Mouse (Mus musculus) retina, embryonic 14.5 days (tissue): ENCODE data around the gene Cd160.

Experiments
- DNase-seq: peaks from one replicate; pipeline ENCODE4 v3.0.0-alpha.2; 2015; ENCODE audit warnings: low spot score

Cd160 gene

DNA sequence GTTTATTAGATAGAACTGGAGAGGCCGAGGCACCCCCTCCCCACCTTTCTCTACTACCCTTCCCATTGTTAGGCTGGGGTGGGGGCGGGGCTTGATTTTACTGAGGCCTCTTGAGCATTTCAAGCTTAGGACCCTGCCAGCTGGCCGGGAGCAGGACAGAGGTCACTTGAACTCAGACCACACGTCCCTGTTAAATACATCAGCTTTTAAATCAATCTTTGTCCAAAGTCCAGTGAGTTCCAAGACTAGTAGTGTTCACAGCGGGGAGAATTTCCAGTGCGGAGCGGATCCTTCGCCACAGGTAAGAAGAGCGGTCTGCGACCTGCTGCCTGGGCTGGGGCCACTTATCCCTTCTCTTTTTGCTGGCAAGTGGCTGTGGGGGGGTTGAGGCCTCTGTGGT is 705 bp upstream of the Cd160 start:
- no peak for DNase-seq

DNA sequence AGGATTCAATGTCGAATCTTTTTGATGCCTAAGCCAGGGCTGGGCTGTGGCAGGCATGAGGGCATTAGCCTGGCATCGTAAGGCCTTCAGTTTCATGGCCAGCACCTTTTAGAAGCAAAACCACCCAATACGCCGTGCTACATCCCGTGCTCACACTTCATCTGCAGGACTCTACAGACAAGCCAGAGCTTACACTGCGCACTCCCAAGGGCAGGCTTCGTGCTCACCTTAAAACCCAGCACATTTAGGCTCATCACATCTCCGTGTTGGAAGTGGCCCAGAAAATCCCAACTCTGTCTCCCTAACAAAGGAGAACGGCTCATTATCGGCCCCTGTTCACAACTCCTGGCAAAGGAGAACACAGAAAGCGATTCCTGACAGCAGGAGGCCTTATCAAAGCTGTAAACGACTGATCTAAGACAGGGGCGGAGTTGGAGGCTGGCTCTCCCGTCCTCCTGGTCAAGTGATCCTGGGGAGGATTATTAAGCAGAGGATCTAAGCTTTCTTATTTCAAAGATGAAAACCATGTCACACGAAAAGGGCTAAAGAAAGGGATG is 765 bp downstream of the Cd160 start:
- peak; percentile 25 for DNase-seq

DNA sequence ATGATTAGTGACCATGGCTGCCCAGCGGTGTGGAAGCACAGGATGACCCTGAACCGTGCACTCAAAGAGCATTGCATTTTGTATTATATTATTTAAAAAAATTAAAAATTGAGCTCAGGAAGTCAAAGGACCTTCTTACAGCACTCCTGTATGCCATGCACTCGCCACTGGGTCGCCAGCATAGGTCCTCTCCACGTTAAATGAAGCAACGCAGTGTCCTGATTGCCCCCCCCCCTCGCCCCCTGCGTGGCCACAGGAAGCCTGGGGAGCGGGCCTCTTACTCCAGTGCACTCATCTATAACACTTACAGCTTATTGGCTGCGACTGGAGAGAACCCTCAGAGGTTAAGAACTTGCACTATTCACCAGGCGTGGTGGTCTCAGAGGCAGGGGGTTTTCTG is 3.9 kb downstream of the Cd160 start:
- DNase-seq = no peak

DNA sequence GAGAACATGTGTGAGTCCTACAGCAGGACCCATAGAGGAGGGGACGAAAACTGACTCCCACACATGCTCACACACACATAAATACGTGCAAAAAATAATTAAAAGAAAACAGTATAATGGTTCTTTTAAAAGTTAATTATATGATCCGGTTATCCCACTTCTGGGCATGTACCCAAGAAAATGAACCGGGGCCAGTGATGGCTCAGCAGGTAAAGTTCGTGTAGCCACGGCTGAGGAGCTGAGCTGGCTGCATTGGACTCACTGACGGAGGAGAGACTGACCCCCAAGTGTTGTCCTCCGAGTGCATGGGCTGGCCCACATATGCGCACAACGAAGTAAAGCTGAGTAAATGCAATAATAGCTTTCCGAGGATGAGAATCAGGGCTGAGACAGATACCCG is 4.5 kb downstream of the Cd160 start:
- DNase-seq = no peak

DNA sequence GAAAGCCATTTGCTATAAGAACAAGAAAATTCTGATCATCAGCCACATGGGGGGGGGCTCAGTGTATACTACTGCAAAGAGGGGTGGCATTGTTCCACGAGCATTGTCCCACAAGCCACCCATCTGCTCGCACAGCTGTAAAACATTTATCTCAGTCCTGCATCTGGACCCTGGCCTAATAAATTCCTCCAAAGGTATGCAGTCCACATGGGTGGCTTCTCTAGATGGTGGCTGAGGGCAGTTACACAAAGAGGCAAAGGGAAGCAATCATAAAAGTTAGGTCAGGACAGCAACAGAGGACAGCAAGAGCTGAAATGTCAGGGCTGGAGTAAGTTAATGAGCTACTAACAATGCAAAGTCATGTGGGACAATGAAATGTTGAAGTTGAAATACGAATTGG is 5.5 kb downstream of the Cd160 start:
- DNase-seq = no peak

DNA sequence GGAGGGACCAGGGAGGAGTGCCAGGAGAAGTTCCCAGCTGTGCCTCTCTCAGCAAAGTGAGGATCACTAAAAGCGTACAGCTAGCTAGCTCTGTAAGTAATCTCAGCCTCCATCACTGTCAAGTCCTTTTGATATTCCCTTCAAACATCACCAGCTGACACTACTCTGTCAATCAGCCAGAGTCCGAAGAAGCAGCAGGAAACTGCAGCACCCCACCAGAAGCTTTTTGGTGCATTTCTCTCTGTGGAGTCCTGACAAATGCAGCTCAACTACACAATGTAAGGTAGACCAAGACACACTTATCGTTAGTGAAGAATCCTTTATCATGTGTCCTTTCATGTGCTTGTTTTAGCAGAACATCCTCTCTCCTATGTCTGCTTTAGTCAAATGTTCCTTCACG is 7.6 kb downstream of the Cd160 start:
- DNase-seq = no peak

DNA sequence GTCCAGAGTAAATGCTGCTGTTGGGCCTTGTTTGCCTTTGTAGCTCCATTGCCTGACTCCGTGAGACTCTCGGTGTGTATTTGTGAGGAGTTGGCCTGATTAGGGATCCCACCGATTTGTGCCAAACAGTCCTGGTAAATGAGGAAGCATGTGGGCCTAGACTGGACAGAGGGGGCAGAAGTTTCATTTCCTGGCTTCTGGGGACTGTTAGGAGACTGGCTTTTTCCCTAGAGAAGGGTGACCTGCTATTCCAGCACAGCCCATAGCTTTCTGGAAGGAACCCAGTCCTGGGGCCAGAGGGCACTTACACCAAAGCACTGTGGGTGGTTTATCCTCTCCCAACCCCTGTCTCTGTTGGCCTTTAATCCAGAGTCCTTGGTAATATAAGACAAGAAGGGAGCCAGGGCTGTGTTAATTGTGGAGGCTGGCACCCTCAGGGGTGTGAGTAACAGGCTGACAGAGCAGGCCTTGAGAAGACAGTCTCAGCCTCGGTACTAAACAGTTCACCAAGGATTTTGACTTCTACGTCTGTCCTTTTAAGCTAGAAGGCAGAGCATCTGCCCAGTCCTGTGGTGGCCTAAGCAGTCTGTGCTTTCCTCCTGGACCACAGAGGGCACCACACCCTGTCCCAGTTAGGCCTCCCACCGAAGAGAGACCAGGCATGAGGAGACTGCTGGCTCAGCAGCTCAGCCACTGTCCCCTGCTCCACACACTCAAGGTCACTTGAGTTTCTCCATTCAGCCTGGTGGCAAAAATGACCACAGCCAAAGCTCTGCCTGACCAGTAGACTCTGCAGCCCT is 8.8 kb downstream of the Cd160 start:
- DNase-seq = no peak

DNA sequence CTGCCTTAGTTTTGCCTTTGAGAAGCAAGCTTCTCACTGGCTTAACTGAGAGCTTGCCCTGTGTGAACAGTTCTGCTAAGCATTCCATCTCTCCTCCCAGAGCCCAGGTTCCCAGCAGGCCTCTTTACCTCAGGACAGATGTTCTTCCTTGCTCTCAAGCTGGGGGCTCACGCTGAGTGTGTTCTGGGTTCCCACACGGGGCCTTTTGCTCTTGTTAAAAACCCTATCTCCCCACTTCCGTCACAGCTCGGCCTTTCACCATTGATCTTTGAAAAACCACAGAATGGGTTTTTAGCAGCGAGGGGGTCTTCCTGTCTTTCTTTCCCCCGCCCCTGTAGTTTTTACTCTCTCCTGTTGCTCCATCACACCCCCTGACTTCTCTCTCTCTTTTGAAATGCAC is 14.8 kb downstream of the Cd160 start:
- DNase-seq = no peak

DNA sequence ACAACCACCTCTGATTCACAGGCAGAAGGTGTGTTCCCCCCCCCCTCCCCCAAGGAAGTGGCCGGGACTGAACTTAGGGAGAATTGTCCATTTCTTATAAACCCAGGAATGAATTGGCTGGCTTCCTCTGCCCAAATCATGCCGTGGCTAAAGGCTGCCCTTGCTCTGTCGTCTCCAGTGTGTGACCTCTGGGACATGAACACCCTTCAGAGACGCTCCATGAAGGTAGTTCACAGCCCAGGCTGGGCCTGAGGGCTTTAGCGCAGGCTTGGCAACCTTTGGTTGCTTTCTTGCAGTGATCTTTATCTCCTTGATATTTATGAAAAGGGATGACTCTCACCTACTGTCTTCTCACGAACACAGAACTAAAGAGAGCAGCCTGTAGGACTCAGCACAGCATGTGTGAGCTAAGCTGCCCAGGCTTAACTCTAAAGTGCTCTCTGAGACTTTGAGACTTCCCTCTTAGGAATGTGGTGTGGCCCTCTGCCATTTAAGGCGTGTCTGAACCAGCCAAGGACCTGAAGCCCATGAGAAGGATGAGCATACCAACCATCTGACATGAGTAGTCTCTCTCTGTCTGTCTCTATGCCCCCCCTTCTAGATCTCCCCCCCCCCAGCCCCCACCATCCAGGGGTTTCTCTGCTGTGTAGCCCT is 15.4 kb downstream of the Cd160 start:
- DNase-seq = no peak

DNA sequence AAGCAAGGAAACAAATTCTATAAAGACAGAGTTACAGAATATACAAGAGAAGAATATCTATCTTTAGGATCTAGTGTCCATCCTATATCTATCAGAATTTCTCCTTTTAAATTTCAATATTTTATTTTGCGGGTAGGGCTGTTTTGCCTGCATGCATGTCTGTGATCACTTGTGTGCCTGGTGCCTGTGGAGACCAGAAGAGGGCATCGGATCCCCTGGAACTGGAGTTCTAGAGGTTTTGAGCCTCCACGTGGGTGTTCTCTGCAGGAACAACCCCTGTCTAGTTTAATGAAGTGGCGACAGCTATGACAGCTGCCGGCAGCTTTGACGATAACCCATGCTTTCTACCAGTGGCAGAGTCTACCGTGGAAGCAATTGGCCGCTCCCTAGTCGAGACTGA is 16.0 kb downstream of the Cd160 start:
- peak; percentile 69 for DNase-seq

DNA sequence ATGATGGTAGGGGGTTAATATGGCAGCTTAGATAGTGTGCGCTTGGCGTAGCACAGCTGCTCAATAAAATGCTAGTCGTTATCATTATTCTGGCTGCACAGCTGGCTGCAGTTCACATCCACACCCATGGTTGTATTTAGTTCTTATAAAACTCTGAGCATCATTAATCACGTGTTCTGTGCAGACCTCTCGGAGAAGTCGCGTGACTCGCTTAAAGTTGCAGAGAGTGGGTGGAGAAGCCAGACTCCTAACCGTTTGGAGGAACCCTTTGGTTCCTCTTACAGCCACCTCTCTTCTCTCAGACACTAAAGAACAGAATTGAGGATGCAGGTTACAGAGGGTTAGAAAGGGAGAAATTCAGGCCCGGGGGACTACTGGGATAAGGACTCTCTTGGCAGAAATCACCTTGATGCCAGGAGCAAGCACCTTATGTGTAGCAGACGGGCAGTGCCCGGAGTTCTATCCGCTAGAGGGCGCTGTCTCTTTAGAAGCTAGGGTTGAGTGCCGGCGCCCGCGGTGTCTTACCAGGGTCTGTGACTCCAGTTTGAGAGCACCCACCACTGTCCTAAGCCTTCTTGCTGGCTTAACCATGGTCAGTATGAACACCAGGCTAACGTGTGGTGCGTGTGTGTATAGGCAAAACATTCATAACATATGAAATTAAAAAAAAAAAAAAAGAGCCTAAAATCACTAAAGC is 16.6 kb downstream of the Cd160 start:
- DNase-seq = peak; percentile 87

DNA sequence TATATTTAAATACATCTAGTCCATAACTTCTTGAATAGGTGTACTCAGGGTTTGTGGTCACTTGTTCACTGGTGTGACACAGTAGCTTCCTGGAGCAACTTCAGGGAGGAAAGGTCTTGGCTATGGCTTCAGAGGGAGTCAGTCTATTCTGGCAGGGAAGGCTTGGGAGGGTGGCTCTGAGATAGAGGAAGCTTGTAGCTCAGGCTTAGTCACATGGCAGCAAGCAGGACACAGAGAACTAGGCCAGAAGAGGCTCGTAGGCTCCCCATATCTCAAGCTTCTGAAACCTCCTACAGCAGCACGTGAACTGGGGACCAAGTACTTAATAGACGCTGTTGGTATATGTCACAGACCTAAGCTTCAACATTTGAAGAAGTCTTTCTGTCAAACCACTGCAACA is 17.9 kb downstream of the Cd160 start:
- no peak for DNase-seq

DNA sequence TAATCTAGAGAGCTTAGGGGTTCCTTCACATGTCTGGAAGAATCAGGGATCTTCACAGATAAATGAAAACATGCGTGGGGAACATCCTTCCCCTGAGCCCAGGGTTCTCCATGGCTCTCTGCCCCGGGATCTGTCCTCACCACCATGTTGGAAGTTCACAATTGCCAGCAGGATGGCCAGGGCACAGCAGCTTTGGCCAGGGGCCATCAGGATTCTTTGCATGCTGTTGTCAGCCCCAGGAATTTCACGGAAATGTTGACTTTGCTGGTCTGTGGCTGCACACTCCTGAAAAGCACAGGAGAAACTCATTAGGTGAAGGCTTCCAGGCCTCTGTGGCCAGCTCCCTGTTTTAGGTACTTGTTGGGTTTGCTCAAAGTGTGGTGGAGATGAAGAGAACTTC is 20.5 kb downstream of the Cd160 start:
- no peak for DNase-seq

DNA sequence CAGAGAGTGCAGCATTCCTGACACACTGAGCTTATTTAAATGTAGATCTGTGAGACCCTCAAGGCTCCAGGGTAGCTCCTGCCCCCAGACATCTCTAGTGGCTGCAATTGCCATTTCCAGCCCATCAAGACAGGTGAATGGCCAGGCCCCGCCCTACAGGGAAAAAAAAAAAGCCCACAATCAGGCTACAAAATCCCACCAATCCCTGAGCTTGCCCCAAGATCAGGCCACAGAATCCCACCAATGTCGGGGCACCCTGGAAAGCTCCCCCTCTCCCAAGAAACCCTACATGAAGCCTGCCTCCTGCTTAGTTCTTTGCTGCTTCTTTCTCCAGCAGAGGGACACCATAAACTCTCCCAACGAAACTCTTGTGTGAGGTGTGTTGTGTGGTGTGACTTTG is 21.0 kb downstream of the Cd160 start:
- no peak for DNase-seq

DNA sequence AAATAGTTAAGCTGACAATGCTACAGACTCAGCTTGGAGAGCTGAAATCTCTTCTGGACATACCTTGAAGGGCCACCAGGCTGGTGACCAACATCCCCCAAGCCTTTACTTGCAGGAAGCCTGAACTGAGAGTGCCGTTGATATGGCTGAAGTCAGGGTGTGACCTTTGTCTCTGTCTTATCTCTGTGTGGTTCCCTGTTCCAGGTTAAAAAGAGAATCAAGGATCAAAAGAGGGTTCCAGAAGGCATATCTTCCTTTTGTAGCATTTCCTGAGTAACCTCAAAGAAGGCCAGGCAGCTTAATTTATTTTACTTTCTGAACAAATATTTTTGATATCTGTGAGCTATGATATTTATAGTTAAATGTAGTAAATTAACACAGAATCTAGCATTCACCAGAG is 26.9 kb downstream of the Cd160 start:
- no peak for DNase-seq

DNA sequence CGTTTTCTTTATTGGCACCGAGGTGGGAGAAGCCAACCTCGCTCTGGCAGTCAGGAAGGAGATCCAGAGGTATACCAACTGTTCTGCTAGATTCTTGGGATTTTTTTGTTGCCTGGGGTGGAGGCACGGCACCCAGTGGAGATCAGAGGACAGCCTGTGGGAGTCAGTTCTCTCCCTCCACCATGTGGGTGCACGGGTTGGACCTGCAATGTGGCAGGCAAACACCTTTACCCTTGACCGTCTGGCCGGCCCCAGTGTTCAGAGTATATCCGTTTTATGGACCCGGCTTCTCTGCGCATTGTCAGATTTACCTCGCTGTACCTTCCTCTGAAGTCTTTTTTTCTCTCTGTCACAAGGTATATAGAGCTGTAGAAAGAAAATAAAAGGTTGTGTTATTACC is 28.9 kb downstream of the Cd160 start:
- DNase-seq = no peak

DNA sequence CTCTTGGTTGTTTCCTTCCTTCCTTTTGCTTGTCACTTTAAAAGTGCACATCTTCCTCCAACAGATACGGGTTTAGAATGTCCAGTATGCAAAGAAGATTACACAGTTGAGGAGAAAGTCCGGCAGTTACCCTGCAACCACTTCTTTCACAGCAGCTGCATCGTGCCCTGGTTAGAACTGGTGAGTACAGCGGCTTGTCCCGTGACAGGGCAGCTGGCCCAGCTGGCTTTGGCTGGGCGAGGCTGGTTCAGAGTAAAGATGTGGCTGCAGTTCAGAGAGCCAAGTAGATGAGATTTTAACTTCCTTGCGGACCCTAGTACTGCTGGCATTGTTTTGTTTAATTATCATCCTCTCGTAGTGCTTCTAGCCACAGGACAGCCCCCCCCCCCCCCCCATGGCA is 40.6 kb downstream of the Cd160 start:
- no peak for DNase-seq

DNA sequence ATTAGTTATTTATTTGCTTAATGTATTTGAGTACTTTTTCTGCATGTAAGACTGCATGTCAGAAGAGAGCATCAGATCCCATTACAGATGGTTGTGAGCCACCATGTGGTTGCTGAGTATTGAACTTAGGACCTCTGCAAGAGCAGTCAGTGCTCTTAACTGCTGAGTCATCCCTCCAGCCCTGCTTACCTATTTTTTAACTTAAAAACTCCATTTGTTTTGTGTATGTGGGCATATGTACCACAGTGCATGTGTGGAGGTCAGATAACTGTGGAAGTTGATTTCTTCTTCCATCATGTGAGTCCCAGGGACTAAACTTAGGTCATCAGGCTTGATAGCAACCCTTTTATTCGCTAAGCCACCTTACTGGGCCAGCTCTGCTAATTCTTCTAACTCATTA is 41.4 kb downstream of the Cd160 start:
- DNase-seq = no peak

DNA sequence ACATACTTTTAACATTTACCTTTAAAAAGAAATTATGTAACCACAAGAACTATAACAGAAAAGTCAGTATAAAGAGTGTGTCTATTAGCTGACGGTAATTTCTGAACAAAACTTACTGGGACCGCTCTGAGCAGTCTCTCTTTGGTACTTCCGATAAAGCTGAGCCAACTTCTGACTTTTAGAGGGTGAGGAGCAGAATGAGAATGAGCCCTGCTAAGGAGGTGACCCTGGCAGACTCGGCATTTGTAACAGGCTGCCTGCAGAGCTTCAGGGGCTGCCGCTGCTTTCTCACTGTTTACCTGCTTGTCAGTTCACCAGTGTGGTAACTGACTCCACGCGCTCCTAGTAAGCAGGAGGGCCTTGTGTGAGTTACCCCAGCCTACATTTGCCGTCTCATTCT is 46.9 kb downstream of the Cd160 start:
- no peak for DNase-seq

DNA sequence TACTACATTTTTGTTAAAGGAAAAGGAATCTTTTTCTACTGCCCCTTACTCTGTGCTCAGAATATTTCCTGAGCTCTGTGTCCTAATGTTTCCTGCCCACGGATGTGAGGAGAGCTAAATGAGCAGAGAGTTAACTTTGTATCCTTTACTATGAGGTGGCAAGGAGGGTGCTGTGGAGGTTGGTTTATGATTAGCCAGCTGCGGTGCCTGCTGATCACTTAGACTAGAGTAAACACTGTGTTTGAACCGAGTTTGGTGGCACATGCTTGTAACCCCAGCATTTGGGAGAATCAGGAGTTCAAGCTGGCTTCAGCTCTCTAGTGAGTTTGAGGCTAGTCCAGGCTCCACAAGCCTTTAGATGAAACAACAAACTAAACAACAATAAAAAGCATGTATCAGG is 52.0 kb downstream of the Cd160 start:
- no peak for DNase-seq

DNA sequence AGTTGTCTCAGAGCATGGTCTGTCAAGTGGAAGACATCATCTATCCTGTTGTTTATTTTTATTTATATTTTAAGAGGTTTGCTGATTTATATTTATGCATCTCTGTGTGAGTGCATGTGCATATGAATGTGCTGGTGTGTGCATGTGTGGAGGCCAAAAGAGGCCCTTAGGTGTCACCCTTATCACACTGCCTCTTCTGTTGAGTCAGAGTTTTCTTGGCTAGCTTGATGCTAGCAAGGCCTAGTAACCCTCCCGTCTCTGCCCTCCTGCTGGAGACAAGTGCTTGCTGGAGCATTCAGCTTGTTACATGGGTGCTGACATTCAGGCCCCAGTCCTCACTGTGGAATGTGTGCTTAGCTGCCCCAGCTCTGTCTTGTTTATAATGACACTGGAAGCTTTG is 56.2 kb downstream of the Cd160 start:
- DNase-seq = no peak

DNA sequence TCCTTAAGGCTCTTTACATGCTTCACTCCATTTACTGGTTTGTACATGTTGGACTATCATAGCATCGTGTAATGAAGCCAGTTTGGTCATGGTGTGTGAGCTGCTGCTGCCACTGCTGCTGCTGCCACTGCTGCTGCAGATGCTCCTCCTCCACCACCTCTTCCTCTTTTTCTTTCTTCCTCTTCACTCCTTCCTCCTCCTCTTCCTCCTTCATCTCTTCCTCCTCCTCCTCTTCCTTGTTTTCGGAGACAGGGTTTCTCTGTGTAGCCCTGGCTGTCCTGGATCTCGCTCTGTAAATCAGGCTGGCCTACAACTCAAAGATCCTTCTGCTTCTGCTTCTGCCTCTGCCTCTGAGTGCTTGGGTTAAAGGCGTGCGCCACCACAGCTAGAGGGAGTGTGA is 59.2 kb downstream of the Cd160 start:
- DNase-seq = no peak

DNA sequence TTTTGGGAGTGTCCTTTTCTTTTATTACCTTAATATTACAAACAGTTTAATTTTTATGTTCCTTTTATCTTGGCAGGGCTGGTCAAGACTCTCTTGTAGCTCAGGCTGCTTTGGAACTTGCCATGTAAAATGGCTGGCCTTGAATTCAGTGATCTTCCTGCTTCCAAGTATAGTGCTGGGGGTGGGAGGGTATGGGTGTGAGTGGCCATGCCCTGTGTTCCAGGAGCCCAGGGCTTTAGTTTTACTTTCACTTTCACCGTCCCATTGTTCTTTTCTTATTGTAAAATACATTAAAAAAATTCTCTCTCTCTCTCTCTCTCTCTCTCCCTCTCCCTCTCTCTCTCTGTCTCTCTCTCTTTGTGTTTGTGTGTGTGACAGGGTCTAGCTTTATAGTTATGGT is 64.6 kb downstream of the Cd160 start:
- no peak for DNase-seq
